Mouse (Mus musculus) cerebellum, adult (tissue): ENCODE results near the gene Apba2.
A peak's percentile ranks its signal among the peaks of the same experiment; 100 is the strongest.

Source experiments
- ATAC-seq: cut with Nextera tagmentation; 2 replicates; pipeline ENCODE4 v1.9.2; 2017; ENCODE audit warnings: mild to moderate bottlenecking, moderate library complexity, mixed read lengths; ENCODE audit not compliant: insufficient number of reproducible peaks, low FRiP score, low TSS enrichment

Gene Apba2

DNA sequence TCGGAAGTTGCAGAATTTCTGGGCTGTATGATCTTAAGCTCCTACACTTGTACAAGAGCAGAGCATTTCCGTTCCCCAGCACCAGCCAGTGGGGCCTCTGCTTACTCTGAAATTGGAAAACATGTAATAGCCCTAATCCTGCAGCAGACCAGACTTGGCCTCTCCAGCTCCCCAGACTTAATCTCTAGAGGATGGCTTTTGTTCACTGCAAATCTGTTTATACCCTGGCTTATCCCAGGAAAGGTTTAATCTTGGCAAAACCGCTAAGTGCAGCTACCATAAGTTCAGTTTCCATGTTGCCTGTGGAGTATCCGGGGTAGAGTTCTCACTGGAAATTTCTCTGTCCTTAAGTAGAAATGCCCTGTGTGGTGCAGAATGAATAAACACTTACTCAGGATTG is 206.7 kb downstream of the Apba2 start:
- ATAC-seq, result no peak

DNA sequence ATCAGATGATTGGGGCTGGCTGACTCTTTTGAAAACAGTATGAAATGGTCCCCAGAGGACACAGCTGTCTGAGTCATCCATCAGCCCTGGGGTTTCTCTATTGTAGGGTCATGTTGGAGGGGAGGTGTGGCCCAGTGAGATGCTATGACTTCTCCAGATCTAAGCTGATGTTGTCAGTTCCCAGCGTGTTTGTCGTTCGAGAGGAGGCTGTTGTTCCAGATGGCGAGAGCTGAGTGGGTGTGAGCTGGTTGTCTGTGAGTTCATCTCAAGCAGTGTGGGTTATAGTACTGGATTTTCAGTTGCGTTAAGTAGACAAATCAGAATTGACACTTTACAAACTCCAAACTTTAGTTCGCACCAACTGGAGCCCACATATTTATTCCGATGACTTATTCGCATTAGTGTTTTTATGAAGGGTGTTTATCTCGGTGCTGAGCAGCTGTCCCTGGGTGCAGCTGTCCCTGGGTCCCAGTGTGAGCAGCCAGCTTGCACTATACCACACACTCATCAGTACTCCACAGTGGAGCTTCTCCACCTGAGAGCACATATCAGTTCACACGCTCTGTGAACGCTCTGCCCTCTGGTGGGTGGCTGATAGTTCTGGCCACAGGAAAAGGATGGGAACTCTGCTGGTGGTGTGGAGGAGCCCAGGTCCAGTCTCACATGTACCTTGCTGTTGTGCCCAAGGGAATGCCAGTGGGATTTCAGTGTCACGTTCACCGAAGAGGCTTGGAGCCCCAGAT is 208.2 kb downstream of the Apba2 start:
- peak; percentile 85 for ATAC-seq

GRCm38 (mm10) chr7:64716286-64716685 is 214.8 kb downstream of the Apba2 start:
- no peak for ATAC-seq

- ATAC-seq, result no peak
Measured at GRCm38 (mm10) chr7:64723313-64723712, 221.8 kb downstream of the Apba2 start.

DNA sequence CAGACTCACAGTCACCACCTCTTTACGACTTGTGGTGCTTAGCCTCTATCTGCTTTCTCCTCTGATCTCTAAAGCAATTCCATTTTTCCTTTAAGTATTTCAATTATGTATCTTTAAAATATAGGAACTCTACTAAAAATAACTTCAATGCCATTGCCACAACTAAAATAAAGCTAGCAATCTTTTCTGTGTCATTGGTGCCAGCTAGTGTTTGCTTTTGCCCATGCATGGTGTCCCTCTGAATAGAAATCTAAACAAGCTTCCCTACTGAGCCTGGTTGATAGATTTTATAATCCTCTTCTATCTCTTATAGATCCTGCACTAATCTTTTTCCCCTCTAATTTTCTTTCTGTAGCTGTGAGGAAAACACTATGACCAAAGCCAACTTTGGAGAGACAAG is 222.9 kb downstream of the Apba2 start:
- ATAC-seq, result no peak

DNA sequence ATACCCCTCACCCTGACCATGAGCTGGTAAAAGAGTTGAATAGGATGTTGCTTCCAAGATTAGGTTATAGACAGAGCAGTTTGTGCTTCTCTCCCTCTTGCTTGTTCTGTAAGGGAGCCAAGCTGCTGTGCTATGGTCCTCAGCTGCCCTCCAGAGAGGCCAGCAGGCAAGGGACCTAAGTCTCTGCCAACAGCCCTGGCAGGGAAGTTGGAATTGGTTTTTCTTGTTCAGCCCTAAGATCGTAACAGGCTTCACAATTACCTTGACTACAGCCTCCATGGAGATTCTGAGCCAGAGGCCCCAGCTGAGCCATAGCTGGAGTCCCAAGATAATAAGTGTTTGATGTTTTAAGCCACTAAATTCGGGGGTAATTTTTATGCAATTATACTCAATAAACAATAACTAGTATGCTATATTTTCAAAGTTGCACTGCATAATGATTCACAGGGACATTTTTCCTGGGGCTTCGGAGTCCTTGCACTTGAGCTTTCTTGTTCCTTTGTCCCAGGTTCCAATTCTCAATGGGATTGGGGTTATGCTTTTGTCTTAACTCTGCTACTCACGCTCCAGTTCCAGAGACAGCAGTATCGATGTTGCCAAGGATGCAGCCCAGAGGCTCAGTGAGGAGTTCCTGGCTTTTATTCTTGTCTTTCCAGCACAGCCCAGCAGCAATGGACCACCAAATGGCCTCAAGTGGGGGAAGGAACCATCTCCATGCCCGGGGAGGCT is 224.6 kb downstream of the Apba2 start:
- ATAC-seq, result no peak

GRCm38 (mm10) chr7:64728181-64728591 is 226.7 kb downstream of the Apba2 start:
- ATAC-seq, result peak; percentile 54; the same call in 1 of the 2 replicates

DNA sequence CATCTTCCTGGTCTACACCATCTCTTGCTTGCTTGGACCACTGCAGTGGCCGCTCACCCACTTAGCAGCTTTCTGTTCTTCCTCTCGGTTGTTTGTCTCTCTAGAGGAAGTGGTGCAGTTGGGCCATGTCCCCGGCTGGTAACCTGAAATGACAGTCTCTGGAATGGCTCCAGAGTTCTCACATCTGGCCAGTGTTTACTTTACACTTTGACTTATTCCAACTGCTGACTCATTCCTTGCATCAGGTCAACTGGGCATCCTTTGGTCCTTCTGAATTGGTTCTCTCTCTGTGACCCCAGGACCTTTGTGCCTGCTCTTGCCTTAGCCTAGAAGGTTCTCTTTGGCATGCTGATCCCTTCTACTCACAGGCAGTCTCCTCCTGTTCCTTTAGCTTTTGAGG is 227.3 kb downstream of the Apba2 start:
- no peak for ATAC-seq

DNA sequence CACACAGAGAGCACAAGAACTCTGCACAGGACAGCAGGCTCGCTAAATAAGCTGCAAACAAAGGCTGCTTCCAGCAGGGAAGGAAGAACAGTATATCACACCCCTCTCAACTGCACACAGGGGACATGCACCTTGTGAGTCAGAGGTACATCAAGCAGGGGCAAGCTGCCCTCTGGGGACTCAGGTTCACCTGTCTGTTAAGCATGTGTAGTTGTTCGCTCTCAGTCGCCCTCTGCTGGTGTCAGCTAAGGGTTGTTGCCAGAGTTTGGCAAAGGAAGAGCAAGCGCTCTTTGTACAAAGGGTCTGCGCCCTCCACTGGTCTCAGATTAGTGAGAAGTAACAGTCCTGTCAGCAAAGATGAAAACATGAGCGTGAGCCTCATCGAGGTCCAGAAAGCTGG is 228.3 kb downstream of the Apba2 start:
- ATAC-seq, result peak; percentile 28

DNA sequence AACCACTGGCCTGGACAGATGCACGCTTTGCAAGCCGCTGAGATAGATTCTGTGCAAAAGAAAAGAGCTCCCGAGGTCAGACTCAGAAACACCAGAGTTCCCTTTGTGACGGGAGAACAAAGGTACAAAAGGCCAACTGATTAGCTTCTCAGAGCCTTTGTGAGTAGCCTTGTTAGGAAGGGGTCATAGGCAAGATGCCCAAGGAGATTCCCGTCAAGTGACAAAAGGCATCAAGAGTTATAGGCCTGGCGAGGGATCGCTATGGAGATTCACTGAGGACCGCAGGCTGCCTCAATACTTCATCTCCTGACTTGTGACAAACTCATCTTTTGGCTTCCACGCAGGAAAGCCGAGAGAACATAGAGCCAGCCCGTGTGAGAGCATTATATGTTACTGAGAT is 237.6 kb downstream of the Apba2 start:
- ATAC-seq, result no peak

DNA sequence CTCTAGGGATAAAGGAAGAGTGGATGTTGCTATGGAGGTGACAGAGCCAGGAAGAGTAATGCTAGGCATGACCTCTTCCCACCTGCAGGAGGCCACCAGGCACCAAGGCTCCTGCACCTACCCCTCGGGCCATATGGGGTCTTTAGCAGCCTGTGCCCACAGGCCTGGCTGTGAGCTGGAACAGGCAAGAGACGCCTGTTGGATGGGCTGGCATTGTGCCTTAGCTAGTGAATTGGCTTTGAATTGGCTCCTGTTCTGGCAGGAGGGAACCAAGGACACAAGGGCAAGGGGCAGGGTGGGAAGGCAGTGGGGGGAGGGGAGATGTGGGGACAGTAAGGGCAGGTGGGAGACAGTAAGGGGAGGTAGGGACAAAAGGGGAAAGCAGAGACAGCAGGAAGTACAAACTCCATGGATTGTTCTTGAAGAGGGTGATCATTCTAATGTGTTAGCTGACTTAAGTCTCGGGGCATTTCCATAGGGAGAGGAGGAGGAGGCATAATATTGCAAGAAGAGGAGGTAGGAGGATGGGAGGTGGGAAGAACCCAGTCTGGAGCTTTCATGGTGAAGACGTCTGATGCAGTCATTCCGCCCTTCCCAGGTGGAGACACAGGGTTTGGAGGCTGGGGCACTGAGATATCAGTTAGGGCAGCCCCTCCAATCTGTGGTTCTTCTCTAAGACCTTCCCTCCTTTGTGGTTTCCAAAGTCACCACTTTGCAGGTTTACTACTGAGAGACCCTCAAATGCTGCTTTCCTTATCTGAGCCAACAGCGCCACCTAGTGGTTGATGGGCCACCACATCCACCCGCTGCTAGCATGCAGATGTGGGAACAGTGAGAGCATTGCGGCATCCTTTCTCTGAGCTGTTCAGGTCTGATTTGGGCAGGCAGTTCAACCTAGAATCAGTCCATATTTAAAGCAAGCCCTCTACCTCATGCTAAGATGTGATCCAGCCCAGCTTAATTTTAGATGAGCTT is 240.1 kb downstream of the Apba2 start:
- peak; percentile 14; the same call in 1 of the 2 replicates for ATAC-seq

DNA sequence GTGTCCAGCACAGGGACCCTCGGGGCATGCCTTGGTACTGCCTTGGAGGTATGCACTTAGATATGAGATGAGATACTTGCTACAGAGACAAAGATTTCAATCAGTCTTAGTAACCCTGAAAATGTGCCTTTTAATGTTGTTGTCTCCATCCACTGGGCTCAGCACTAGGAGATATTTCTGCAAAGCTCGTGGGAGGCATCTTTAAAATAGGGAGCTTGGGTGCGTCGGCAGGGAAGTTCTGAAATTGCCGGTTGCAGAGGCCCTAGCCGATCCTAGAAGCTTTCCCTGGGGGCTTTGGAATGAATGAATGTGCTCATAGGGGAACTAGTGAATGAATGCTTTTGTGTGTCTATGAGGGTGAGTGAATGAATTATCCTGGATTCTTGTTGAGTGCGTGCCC is 242.1 kb downstream of the Apba2 start:
- ATAC-seq, result no peak

DNA sequence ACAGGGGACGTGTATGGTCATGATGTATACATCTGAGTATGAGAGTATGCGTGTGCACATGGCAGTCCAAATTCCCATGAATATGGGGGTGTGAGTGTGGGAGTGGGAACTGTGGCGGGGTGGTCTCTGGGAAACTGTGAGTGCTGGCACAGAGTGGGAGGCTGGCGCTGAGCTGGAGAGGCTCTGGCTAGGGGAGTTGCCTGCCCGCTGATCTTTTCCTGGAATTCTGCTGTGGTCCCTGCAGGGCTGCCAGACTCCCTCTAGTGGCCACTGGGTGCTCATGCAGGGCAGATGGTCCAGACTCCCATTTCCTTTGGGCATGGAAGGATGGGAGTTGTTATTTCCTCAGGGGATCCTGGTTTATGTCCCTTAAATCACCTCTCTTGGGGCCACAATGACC is 250.0 kb downstream of the Apba2 start:
- peak; percentile 67 for ATAC-seq

GRCm38 (mm10) chr7:64752133-64752532 is 250.6 kb downstream of the Apba2 start:
- no peak for ATAC-seq

DNA sequence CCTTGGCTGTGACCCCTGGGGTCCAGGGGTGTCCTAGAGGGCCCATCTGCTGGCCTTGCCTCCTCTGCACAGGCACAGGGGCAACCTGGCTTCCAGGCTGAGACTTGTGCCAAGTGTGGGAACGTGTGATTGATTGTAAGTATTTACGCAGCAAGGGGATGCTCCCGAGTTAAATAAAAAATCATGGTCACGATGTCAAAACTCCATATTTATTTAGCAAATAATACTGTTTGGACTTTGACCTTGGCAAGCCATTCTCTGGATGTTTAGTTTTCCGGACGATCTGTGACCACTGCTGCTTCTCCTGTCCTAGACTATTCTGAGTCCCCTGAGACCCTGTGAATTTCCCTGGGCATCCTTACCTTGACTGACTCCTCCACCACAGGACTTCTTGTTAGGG is 252.2 kb downstream of the Apba2 start:
- ATAC-seq, result no peak

GRCm38 (mm10) chr7:64754161-64754560 is 252.7 kb downstream of the Apba2 start:
- ATAC-seq, result no peak

GRCm38 (mm10) chr7:64755141-64755540 is 253.6 kb downstream of the Apba2 start:
- no peak for ATAC-seq

GRCm38 (mm10) chr7:64765595-64765994 is 264.1 kb downstream of the Apba2 start:
- no peak for ATAC-seq

GRCm38 (mm10) chr7:64769768-64770167 is 268.3 kb downstream of the Apba2 start:
- no peak for ATAC-seq

DNA sequence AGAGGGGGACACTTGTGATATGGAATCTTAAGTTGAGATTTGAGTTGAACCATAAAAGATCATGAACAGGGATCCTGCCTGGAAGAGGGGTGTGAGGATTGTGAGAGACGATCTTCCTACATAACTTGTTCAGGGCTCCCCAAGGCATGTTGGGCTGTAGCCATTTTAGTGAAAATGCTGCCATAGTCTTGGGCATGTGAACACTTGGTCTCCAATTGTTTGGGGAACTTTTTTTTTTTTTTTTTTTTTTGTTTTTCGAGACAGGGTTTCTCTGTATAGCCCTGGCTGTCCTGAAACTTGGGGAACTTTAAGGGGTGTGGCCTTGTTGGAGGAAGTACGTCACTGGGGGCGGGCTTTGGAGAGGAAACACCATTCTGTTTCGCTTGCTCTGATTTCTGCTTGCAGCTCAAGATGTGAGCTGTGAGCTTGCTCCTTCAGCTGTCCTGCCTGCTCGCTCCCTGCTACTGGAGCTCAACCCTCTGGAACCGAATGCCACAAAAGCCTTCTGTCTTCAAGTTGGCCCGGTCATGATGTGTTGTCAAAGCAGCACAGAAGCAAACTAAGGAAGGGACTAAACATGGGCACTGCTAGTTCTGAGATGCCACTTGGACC is 269.4 kb downstream of the Apba2 start:
- ATAC-seq, result no peak
